Mouse (Mus musculus): ENCODE measurements around the gene Cfap74. TPM values are rescaled to one million over a fixed set of nuclear protein-coding genes. Genes with fewer than 3 reads are reported as not detected.

The Cfap74 gene
- total RNA-seq, 2 experiments from 2014 or later = 0.55 to 0.66 TPM

DNA sequence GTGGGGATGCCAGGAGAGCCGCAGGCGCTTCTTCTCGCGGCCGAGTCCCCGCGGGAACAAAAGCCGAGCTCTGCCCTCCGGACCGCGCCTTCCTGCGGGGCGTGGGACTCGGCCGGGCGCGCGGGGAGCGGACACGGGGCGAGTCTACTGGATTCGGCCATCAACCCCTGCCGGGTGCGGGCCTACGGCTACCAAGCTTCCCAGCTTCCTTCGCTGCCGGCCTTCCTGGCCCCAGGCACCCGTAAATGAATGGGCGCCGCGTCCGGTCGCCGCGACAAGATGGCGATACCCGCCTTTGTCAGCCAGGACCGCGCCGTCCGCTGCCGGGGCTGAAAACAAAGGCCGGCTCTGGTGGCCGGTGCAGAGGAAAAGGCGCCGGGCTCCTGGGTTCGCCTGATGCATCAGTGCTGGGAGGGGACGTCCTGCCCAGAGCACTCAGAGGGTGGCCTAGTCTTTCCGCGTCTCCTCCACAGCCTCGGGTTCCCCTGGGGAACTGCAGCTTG is 83.2 kb downstream of the Cfap74 start:
- DNase-seq (ENCODE audit: low spot score) = peak; percentile 32

DNA sequence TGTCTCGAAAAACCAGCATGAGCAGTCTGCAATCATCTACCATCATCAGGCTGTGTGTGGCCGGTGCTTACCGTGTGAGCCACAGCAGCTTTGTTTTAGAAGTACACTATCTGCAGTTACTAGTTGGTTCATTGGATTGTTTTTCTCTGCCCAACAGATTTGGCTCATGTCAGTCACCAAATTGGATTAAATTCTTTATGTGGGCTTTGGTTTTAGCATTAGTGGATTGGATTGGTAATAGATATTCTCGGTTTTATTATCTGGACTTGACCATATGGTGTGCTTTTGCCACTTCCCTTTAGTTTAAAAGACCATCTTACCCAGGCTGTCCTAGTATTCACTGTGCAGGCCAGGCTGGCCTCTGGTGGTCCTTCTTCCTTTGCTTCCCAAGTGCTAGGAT is 85.9 kb downstream of the Cfap74 start:
- DNase-seq (ENCODE audit: low spot score) = no peak

DNA sequence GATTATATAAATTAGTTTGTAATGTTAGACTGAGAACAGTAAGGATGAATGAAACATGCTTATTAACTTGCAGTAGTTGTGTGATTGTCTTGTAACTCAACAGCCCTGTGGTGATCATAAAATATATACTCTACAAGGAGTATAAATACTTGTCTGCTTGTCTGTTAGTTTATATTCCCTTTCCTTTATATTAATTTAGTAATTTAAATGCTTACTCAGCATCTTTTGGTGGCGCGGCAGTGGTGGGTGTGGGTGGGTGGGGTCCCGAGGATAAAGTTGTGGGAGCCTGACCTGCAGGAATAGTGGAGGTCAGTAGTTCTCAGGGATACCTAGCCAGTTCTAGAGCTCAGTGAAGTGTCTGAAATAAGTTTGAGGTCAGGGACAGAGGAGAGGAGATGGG is 89.0 kb downstream of the Cfap74 start:
- DNase-seq (ENCODE audit: low spot score) = no peak

DNA sequence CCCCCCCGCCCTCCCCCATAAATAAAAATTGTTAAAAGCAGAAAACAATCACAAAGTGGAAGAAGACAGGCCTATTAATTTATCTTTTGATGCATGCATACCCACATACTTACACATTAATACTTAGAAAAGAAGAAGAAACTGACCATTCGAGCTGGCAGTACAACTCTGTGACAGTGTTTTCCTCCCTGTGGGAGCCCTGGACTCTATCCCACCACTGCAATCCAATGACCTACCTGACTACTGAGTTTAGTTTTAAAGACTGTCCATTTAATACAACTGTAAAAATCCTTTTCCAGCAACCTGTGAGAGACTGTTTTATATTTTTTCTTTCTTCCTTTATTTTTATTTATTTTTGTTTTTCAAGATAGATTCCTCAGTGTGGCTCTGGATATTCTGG is 92.1 kb downstream of the Cfap74 start:
- DNase-seq (ENCODE audit: low spot score) = no peak

DNA sequence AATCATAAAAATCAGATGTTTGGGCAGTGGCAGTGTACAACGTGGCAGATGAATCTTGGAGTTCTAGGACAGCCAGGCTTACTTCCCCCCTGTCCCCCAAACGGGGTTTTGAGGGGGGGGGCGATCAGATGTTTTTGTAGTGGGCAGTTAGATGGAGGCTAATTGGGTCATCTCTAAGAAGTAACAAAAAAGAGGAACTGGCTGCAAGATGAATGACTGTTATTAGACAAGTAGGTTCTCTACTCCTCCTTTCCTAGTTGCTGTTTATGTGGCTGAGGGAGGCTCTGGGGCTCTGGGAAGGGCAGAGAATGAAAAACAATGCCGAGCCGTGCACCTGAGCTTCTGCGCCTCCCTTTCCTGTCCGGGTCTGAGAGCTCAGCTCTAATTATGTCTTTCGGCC is 96.1 kb downstream of the Cfap74 start:
- DNase-seq (ENCODE audit: low spot score) = no peak

DNA sequence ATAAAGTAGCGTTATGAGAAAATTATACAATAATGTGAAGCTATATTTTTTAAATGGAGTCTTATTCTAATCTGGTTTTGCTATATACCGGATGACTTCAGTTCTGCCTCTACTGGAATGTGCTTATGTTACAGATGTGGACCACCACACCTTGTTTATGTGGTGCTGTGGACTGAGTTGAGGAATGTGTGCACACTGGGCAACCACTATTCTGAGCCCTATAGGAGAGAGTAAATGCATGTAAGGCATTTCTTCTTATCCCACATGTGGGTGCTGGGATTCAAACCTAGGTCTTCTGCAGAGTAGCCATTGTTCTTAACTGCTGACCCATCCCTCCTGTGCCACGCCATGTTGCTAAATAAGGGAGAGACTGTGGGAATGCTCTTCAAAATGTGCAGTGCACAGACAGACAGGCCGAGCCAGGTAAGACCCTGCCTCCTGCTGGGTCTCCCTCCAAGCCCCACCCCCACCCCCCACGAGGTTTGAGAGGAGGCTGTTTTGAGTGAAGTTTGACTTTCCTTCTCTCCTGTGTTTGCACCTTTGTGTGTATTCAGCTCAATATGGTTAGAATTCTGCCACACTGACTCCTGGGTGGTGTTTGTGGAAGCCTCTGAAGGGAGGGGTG is 96.8 kb downstream of the Cfap74 start:
- DNase-seq (ENCODE audit: low spot score) = no peak

DNA sequence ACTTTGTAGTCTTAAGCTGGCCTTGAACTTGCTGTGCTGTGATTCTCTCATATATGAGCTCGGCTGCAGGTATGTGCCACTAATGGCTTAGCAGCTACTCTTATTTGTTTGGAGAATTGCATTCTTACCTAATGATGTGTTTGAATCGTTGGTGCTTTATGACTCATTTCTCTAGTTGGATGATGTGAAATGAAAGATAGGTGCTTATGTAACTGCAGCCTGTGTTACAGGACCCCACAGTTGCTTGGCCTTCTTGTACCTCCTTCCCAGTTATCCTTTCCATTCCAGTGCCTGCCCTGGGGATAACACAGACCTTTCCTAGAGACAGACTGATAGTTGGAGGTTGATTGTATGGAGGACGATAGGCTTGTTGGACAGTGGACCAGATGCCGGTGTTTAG is 99.6 kb downstream of the Cfap74 start:
- DNase-seq (ENCODE audit: low spot score) = no peak

DNA sequence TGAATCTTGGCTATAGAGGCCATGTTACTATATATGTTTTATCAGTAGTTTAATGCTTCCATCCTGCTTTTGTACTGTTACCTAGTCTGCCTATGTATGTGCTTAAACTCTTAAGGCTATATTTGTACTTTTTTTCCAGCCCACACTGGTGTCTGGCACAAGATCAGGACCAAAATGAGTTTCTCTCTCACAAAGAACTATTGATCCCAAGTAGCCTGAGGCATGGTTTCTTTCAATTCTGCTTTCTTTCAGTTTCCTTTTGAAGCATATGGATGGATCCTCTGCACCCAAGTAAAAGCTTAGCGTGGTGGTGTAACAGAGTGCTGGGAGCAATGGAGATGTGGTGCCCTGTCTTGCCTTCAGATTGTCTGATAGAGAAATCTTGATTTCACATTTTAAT is 102.0 kb downstream of the Cfap74 start:
- DNase-seq (ENCODE audit: low spot score) = no peak

DNA sequence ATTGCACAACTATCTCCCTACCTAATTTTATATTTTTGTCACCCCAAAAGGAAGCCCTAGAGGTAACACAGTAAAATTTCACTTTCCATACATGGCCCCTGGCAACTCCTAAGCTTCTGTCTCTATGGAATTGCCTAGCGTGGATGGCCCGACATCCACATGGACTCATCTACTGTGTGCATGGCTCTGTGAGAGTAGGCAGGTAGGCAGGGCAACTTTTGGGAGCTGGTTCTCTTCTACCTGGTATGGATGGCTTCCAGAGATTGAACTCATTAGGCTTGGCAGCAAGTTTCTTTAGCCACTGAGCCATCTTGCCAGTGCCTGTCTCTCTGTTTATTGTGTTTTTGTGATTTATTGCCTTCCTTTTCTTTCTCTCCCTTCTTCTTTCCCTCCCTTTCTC is 105.8 kb downstream of the Cfap74 start:
- no peak for DNase-seq (ENCODE audit: low spot score)

Other genes starting within 250 kb of the Cfap74 start
- 10 to 100 TPM; 28.3 to 31.3 TPM for gene Ski, start 186.6 kb upstream of the Cfap74 start, total RNA-seq (2021)
- 1 to 10 TPM; 5.2 to 6.6 TPM for gene Faap20, start 159.4 kb upstream of the Cfap74 start, total RNA-seq (2021)
- gene Prkcz, start 47.8 kb upstream of the Cfap74 start, total RNA-seq (2021) = 1 to 10 TPM; 3.1 to 3.8 TPM
- under 1 TPM; 0.50 to 0.81 TPM for gene Gabrd, start 11.1 kb upstream of the Cfap74 start, total RNA-seq (2021)
- gene Tmem52, start 59.9 kb downstream of the Cfap74 start, total RNA-seq (2021) = 100 to 1,000 TPM; 138 to 243 TPM
- gene Gnb1, start 82.2 kb downstream of the Cfap74 start, total RNA-seq (2021) = 10 to 100 TPM; 48.6 to 59.8 TPM
- 10 to 100 TPM; 16.7 to 22.6 TPM for gene Nadk, start 153.2 kb downstream of the Cfap74 start, total RNA-seq (2021)
- 1 to 10 TPM; 3.8 to 4.4 TPM for gene Slc35e2, start 192.2 kb downstream of the Cfap74 start, total RNA-seq (2021)
- gene Cdk11b, start 215.7 kb downstream of the Cfap74 start, total RNA-seq (2021) = 10 to 100 TPM; 29.4 to 30.4 TPM
- gene Gm10563, start 236.2 kb downstream of the Cfap74 start, total RNA-seq (2021) = not detected
- gene Mmp23, start 244.2 kb downstream of the Cfap74 start, total RNA-seq (2021) = 1 to 10 TPM in 1 of 2 experiments, under 1 TPM in 1; 0.53 to 1.8 TPM

Data from gastrocnemius, adult 18-20 months (tissue).